Mouse (Mus musculus) myocyte (in vitro differentiated cells): ENCODE measurements at regions not wholly inside any gene's neighbourhood (a gene's known extent, or its start where the extent isn't known, plus 50 kb on each side); places are given as distances from the start of the nearest gene placed in this dataset.

Experiments
- H3K27me3 ChIP-seq: one replicate; pipeline ENCODE4 v1.6.1; 2011; ENCODE audit not compliant: control insufficient read depth, insufficient read depth, insufficient read length
- H3K36me3 ChIP-seq: one replicate; pipeline ENCODE4 v1.6.1; 2011; ENCODE audit not compliant: control insufficient read depth, insufficient read depth
- H3K4me2 ChIP-seq: one replicate; pipeline ENCODE4 v1.6.1; 2011; ENCODE audit warnings: low read depth, control low read depth
- H3K4me3 ChIP-seq: one replicate; pipeline ENCODE4 v1.5.1; 2011; ENCODE audit warnings: mild to moderate bottlenecking, control low read depth, moderate library complexity
- H3K79me2 ChIP-seq: one replicate; pipeline ENCODE4 v1.6.1; 2011; ENCODE audit not compliant: control insufficient read depth, insufficient read depth
- H3ac ChIP-seq: one replicate; pipeline ENCODE4 v1.6.1; 2011; ENCODE audit not compliant: control insufficient read depth, insufficient read length
- CEBPB ChIP-seq: IDR thresholded peaks from 2 replicates; pipeline ENCODE4 v1.6.1; 2011; ENCODE audit warnings: mild to moderate bottlenecking, moderate library complexity; ENCODE audit not compliant: poor library complexity, insufficient read depth, severe bottlenecking
- E2F4 ChIP-seq: IDR thresholded peaks from one replicate; pipeline ENCODE4 v1.6.1; 2011; ENCODE audit warnings: mild to moderate bottlenecking, control low read depth, moderate library complexity; ENCODE audit not compliant: insufficient read depth
- MAX ChIP-seq: IDR thresholded peaks from one replicate; pipeline ENCODE4 v1.6.1; 2011; ENCODE audit warnings: low read depth, mild to moderate bottlenecking, control low read depth
- MYOD1 ChIP-seq, 3 experiments: IDR thresholded peaks; one replicate each; pipeline ENCODE4 v1.6.1; 2011; ENCODE audit warnings: control low read depth in 2 of 3, low read depth in 2 of 3, mild to moderate bottlenecking in 2 of 3, moderate library complexity in 1 of 3; ENCODE audit not compliant: insufficient read length in 2 of 3, control insufficient read depth in 1 of 3
- MYOG ChIP-seq, 3 experiments: IDR thresholded peaks; one replicate each; pipeline ENCODE4 v1.6.1; 2011; ENCODE audit warnings: control low read depth in 2 of 3, low read depth in 2 of 3, mild to moderate bottlenecking in 2 of 3; ENCODE audit not compliant: insufficient read length in 2 of 3, control insufficient read depth in 1 of 3, insufficient read depth in 1 of 3
- POLR2A ChIP-seq: IDR thresholded peaks from one replicate; pipeline ENCODE4 v1.6.1; 2011; ENCODE audit warnings: low read depth, mild to moderate bottlenecking, control low read depth, moderate library complexity; ENCODE audit not compliant: insufficient read length
- POLR2AphosphoS2 ChIP-seq: IDR thresholded peaks from one replicate; pipeline ENCODE4 v1.6.1; 2011; ENCODE audit warnings: low read depth, control low read depth; ENCODE audit not compliant: insufficient read length
- REST ChIP-seq: IDR thresholded peaks from one replicate; pipeline ENCODE4 v1.6.1; 2011; ENCODE audit warnings: mild to moderate bottlenecking, control low read depth, moderate library complexity; ENCODE audit not compliant: insufficient read depth, insufficient read length
- SRF ChIP-seq: IDR thresholded peaks from one replicate; pipeline ENCODE4 v1.6.1; 2011; ENCODE audit warnings: low read depth; ENCODE audit not compliant: control insufficient read depth, insufficient read length
- TCF12 ChIP-seq: IDR thresholded peaks from one replicate; pipeline ENCODE4 v1.6.1; 2011; ENCODE audit warnings: mild to moderate bottlenecking, control low read depth; ENCODE audit not compliant: poor library complexity, insufficient read depth, severe bottlenecking
- TCF3 ChIP-seq: IDR thresholded peaks from one replicate; pipeline ENCODE4 v1.6.1; 2011; ENCODE audit warnings: low read depth, control low read depth; ENCODE audit not compliant: insufficient read length
- USF1 ChIP-seq: IDR thresholded peaks from one replicate; pipeline ENCODE4 v1.6.1; 2011; ENCODE audit warnings: low read depth, mild to moderate bottlenecking, control low read depth, moderate library complexity

DNA sequence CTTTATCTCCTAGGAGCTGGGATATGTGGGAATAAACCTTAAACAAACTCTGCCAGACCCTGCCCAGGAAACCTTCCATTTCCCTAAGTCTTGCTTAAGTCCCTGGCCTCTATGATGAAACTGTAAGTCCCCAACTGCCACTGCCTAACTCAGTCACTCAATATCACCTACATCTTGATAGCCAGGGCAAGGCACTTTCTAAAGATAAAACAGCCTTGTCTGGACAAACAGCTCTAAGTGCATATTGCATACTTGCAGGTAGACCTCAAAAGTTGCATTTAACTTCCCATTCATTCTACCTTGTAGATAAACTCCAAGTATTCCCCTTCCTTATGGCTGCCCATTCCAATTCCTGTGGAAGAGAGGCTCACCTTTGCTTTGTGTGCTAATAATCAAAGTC lies 624.4 kb downstream of the Hs3st4 start:
- Histone ChIP-seq H3K36me3 (no peaks in the 10 kb centered on the region), H3K4me2 (no peak overlapping the region), H3K4me3 (no peak overlapping the region), H3ac (no peak overlapping the region), H3K79me2 (no peaks in the 10 kb centered on the region), H3K27me3 (no peaks in the 10 kb centered on the region)
- TF ChIP-seq E2F4 (no peak), POLR2A (no peak), TCF12 (no peak), POLR2AphosphoS2 (no peak), REST (no peak), MYOG (IDR thresholded peaks at IDR 0.05; ENCODE audit: control insufficient read depth in 1 of 3, insufficient read depth in 1 of 3, insufficient read length in 2 of 3, low read depth in 2 of 3) (no peak)

DNA sequence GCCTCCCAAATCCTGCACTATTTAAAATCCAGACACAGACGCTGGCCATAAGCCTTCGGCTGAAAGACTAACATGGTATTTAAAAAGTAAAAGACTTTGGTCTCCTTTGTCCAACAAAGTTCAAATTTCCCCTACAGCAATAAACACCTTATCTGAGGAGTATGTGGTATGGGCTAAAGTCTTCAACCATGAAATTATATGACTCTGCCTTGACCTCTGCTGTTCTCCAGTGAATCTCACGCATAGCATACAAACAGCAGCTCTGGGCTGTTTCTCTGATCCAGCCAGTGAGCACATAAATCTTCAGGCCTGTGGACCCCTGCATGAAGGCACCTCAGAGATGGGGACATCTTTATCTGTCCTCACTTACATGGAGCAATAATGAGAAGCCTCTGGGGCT lies 627.8 kb downstream of the Hs3st4 start:
- H3K36me3 ChIP-seq: no peaks in the 10 kb centered on the region
- TF ChIP-seq USF1: no peak
- TF ChIP-seq MYOG (IDR thresholded peaks at IDR 0.05; ENCODE audit: control insufficient read depth in 1 of 3, insufficient read depth in 1 of 3, insufficient read length in 2 of 3, low read depth in 2 of 3): no peak
- TF ChIP-seq TCF3: no peak
- no peak for TF ChIP-seq SRF
- TF ChIP-seq REST: no peak
- TF ChIP-seq POLR2AphosphoS2: no peak
- no peak for TF ChIP-seq CEBPB
- no peak for TF ChIP-seq MAX
- no peak for TF ChIP-seq TCF12
- no peak for TF ChIP-seq E2F4
- TF ChIP-seq MYOD1 (IDR thresholded peaks at IDR 0.05; ENCODE audit: control insufficient read depth in 1 of 3, insufficient read length in 2 of 3, low read depth in 2 of 3): no peak
- no peak for TF ChIP-seq POLR2A
- no peaks in the 10 kb centered on the region for H3K79me2 ChIP-seq
- no peaks in the 10 kb centered on the region for H3K27me3 ChIP-seq
- H3K4me3 ChIP-seq: no peak overlapping the region
- no peak overlapping the region for H3ac ChIP-seq
- H3K4me2 ChIP-seq: no peak overlapping the region

DNA sequence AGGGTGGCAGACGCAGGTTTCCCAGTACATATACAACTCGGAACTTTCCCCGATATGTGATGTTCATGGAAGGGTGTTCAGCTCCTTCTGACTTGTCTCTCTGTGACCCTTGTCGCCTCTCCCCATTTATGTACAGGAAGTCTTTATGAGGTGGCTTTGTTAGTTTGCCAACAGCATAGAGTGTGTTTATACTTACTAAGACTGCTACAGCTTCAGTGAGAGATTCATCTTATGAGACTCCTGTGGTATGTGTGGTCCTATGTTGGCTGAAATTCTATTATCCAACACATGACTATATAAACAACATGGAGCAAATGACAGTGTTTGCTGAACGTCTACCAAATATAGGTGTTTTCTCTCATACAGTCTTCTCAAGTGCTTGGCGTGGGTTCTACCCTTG lies 664.5 kb downstream of the Hs3st4 start:
- Histone ChIP-seq H3ac (no peak overlapping the region), H3K36me3 (no peaks in the 10 kb centered on the region), H3K27me3 (no peaks in the 10 kb centered on the region), H3K4me3 (no peak overlapping the region), H3K79me2 (no peaks in the 10 kb centered on the region), H3K4me2 (no peak overlapping the region)
- no peak for TF ChIP-seq E2F4
- no peak for TF ChIP-seq REST
- TF ChIP-seq SRF: no peak
- no peak for TF ChIP-seq CEBPB
- TF ChIP-seq USF1: no peak
- TF ChIP-seq POLR2A: no peak
- TF ChIP-seq POLR2AphosphoS2: no peak
- no peak for TF ChIP-seq MYOD1 (IDR thresholded peaks at IDR 0.05; ENCODE audit: control insufficient read depth in 1 of 3, insufficient read length in 2 of 3, low read depth in 2 of 3)
- TF ChIP-seq TCF12: no peak
- TF ChIP-seq TCF3: no peak
- TF ChIP-seq MYOG (IDR thresholded peaks at IDR 0.05; ENCODE audit: control insufficient read depth in 1 of 3, insufficient read depth in 1 of 3, insufficient read length in 2 of 3, low read depth in 2 of 3): no peak
- no peak for TF ChIP-seq MAX

DNA sequence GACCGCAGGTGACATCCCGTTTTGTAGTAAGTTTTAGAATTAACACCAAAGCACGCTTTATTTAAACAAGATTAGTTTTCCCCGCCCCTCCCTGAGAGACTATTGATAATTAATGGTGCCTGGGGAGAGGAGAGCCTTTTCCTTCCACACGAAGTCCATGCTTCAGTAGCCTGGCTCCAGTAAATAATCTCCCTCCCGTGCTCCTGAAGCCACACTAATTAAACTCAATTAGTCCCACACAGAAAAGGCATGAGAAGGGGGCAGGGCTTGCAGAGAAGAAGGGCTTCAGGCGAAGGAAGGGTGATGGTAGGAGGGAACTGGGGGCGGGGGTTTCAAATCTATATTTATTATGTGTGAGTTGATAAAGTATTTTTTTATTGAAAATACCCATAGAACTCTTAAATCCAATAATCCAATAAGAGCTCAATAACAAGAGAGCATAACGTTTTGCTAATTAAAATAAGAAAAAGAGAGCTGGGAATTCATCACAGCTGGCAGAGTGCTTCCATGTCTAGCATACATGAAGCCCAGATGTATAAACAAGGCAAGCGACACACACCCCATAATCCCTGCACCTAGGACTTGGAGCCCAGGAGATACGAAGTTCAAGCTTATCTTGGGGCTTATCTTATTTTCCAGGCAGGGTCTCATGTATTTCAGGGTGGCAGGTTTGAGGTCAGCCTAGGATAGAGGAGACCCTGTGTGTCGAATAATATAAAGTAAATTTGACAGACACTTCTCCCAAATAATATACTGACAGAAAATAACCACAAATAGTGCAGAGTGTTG lies 684.7 kb downstream of the Hs3st4 start:
- Histone ChIP-seq H3K79me2 (no peaks in the 10 kb centered on the region), H3ac (no peak overlapping the region), H3K4me2 (no peak overlapping the region), H3K27me3 (no peaks in the 10 kb centered on the region), H3K36me3 (no peaks in the 10 kb centered on the region), H3K4me3 (no peak overlapping the region)
- no peak for TF ChIP-seq SRF
- no peak for TF ChIP-seq E2F4
- no peak for TF ChIP-seq TCF3
- TF ChIP-seq MYOG (IDR thresholded peaks at IDR 0.05; ENCODE audit: control insufficient read depth in 1 of 3, insufficient read depth in 1 of 3, insufficient read length in 2 of 3, low read depth in 2 of 3): no peak
- TF ChIP-seq POLR2A: no peak
- TF ChIP-seq MAX: no peak
- TF ChIP-seq TCF12: no peak
- no peak for TF ChIP-seq CEBPB
- no peak for TF ChIP-seq REST
- TF ChIP-seq USF1: no peak
- TF ChIP-seq MYOD1 (IDR thresholded peaks at IDR 0.05; ENCODE audit: control insufficient read depth in 1 of 3, insufficient read length in 2 of 3, low read depth in 2 of 3): no peak
- no peak for TF ChIP-seq POLR2AphosphoS2
